Mouse (Mus musculus) CH12.LX (cell line): Measurements from ENCODE around the gene Txndc2. TPM values are rescaled to one million over a fixed set of nuclear protein-coding genes. Genes with fewer than 3 reads are reported as not detected.

Experiments used
- DNase-seq: peaks from one replicate; pipeline ENCODE4 v3.0.0-alpha.2; 2013; ENCODE audit errors: extremely low read depth
- H3K27ac ChIP-seq: 2 replicates; pipeline ENCODE4 v1.5.1; 2012; ENCODE audit warnings: low read depth, mild to moderate bottlenecking, control low read depth, moderate library complexity; ENCODE audit not compliant: insufficient read depth
- H3K27me3 ChIP-seq: replicated peaks from 2 replicates; pipeline ENCODE3; 2012; ENCODE audit warnings: inconsistent platforms
- H3K36me3 ChIP-seq, 2 experiments: replicated peaks in 1 of 2; 2 replicates each; pipeline versions ENCODE3 to v1.6.1; 2012; ENCODE audit warnings: inconsistent platforms in 1 of 2, low read length in 1 of 2, mild to moderate bottlenecking in 1 of 2, mixed read lengths in 1 of 2, moderate library complexity in 1 of 2; ENCODE audit not compliant: control insufficient read depth in 1 of 2, insufficient read depth in 1 of 2
- H3K4me1 ChIP-seq, 2 experiments: 2 replicates each; pipeline ENCODE4 v1.6.1; 2012; ENCODE audit warnings: inconsistent platforms in 1 of 2, moderate library complexity in 1 of 2; ENCODE audit not compliant: insufficient read depth in 2 of 2, control insufficient read depth in 1 of 2
- H3K4me2 ChIP-seq: 2 replicates; pipeline ENCODE4 v1.6.1; 2012; ENCODE audit warnings: low read depth, mild to moderate bottlenecking, control low read depth; ENCODE audit not compliant: poor library complexity, insufficient read depth, severe bottlenecking
- H3K4me3 ChIP-seq, 3 experiments: fragments of 150-350 bp in 1 of 3; sonication (generic) in 1 of 3; replicated peaks in 1 of 3; 2 replicates each; pipeline versions ENCODE3 to v1.5.1; 2011 to 2012; ENCODE audit warnings: low read depth in 2 of 3, low read length in 2 of 3, mild to moderate bottlenecking in 2 of 3, moderate library complexity in 2 of 3, control low read depth in 1 of 3, improper control_type of control experiment in 1 of 3, inconsistent platforms in 1 of 3, mixed read lengths in 1 of 3; ENCODE audit not compliant: poor library complexity in 1 of 3
- H3K79me2 ChIP-seq: replicated peaks from 2 replicates; pipeline ENCODE4 v1.6.1; 2012; ENCODE audit warnings: mild to moderate bottlenecking, moderate library complexity; ENCODE audit not compliant: control insufficient read depth, poor library complexity, insufficient read depth, severe bottlenecking; ENCODE audit errors: extremely low read depth
- H3K9ac ChIP-seq: 2 replicates; pipeline ENCODE4 v1.6.1; 2012; ENCODE audit warnings: low read depth, mild to moderate bottlenecking, control low read depth, moderate library complexity; ENCODE audit not compliant: insufficient read depth
- H3K9me3 ChIP-seq: replicated peaks from 2 replicates; pipeline ENCODE3; 2012; ENCODE audit warnings: low read length, inconsistent platforms, mixed read lengths
- CHD1 ChIP-seq: IDR thresholded peaks from 2 replicates; pipeline ENCODE4 v1.6.1; 2012; ENCODE audit warnings: low read depth, low read length, improper control_type of control experiment, inconsistent platforms
- CHD2 ChIP-seq: IDR thresholded peaks from 2 replicates; pipeline ENCODE4 v1.6.1; 2011; ENCODE audit warnings: low read length, improper control_type of control experiment
- E2F4 ChIP-seq: IDR thresholded peaks from 2 replicates; pipeline ENCODE4 v1.6.1; 2011; ENCODE audit warnings: low read depth, low read length, improper control_type of control experiment; ENCODE audit not compliant: insufficient replicate concordance
- EP300 ChIP-seq: IDR thresholded peaks from 2 replicates; pipeline ENCODE4 v1.6.1; 2011; ENCODE audit warnings: low read length, improper control_type of control experiment
- GABPA ChIP-seq: IDR thresholded peaks from 2 replicates; pipeline ENCODE4 v1.6.1; 2012; ENCODE audit warnings: low read depth, low read length, improper control_type of control experiment, inconsistent platforms; ENCODE audit not compliant: insufficient replicate concordance
- HCFC1 ChIP-seq: IDR thresholded peaks from 2 replicates; pipeline ENCODE4 v1.6.1; 2012; ENCODE audit warnings: low read depth, mild to moderate bottlenecking, inconsistent platforms, low read length, improper control_type of control experiment
- IRF4 ChIP-seq: IDR thresholded peaks from 2 replicates; pipeline ENCODE4 v1.6.1; 2014; ENCODE audit warnings: low read depth, mild to moderate bottlenecking, inconsistent platforms, low read length, improper control_type of control experiment
- JUN ChIP-seq: IDR thresholded peaks from 2 replicates; pipeline ENCODE4 v1.6.1; 2011; ENCODE audit warnings: low read depth, mild to moderate bottlenecking, low read length, improper control_type of control experiment, moderate library complexity; ENCODE audit not compliant: insufficient read depth
- KAT2A ChIP-seq: IDR thresholded peaks from 2 replicates; pipeline ENCODE4 v1.6.1; 2012; ENCODE audit warnings: low read length, improper control_type of control experiment, inconsistent platforms; ENCODE audit not compliant: insufficient replicate concordance
- MAFK ChIP-seq: IDR thresholded peaks from 2 replicates; pipeline ENCODE4 v1.6.1; 2011; ENCODE audit warnings: low read length, improper control_type of control experiment; ENCODE audit not compliant: insufficient replicate concordance
- MXI1 ChIP-seq: IDR thresholded peaks from 2 replicates; pipeline ENCODE4 v1.6.1; 2011; ENCODE audit warnings: mild to moderate bottlenecking, low read depth, low read length, improper control_type of control experiment
- MYC ChIP-seq: IDR thresholded peaks from 2 replicates; pipeline ENCODE4 v1.6.1; 2011; ENCODE audit warnings: low read depth, mild to moderate bottlenecking, improper control_type of control experiment, low read length
- NELFE ChIP-seq: IDR thresholded peaks from 2 replicates; pipeline ENCODE4 v1.6.1; 2011; ENCODE audit warnings: low read depth, low read length, improper control_type of control experiment
- NRF1 ChIP-seq: IDR thresholded peaks from 2 replicates; pipeline ENCODE4 v1.6.1; 2014; ENCODE audit warnings: low read depth, mild to moderate bottlenecking, inconsistent platforms, low read length, improper control_type of control experiment, moderate library complexity
- PAX5 ChIP-seq: IDR thresholded peaks from 2 replicates; pipeline ENCODE4 v1.6.1; 2012; ENCODE audit warnings: low read length, inconsistent platforms, mixed read lengths
- POLR2A ChIP-seq: IDR thresholded peaks from 2 replicates; pipeline ENCODE4 v1.6.1; 2011; ENCODE audit warnings: low read depth, mild to moderate bottlenecking, improper control_type of control experiment, low read length
- POLR2AphosphoS2 ChIP-seq: IDR thresholded peaks from 2 replicates; pipeline ENCODE4 v1.6.1; 2011; ENCODE audit warnings: low read depth, low read length, improper control_type of control experiment
- SMC3 ChIP-seq: IDR thresholded peaks from 2 replicates; pipeline ENCODE4 v1.6.1; 2011; ENCODE audit warnings: low read depth, low read length, improper control_type of control experiment
- TBP ChIP-seq: conservative IDR thresholded peaks from 2 replicates; pipeline ENCODE4 v1.6.1; 2011; ENCODE audit warnings: low read depth, low read length, improper control_type of control experiment
- UBTF ChIP-seq: IDR thresholded peaks from 2 replicates; pipeline ENCODE4 v1.6.1; 2012; ENCODE audit warnings: low read depth, mild to moderate bottlenecking, inconsistent platforms, low read length, improper control_type of control experiment, moderate library complexity
- USF1 ChIP-seq: IDR thresholded peaks from 2 replicates; pipeline ENCODE4 v1.6.1; 2014; ENCODE audit warnings: low read depth, mild to moderate bottlenecking, inconsistent platforms, low read length, improper control_type of control experiment
- USF2 ChIP-seq: conservative IDR thresholded peaks from 2 replicates; pipeline ENCODE4 v1.6.1; 2011; ENCODE audit warnings: low read depth, low read length, improper control_type of control experiment
- ZC3H11A ChIP-seq: IDR thresholded peaks from 2 replicates; pipeline ENCODE4 v1.6.1; 2012; ENCODE audit warnings: low read depth, mild to moderate bottlenecking, inconsistent platforms, low read length, improper control_type of control experiment
- ZKSCAN1 ChIP-seq: IDR thresholded peaks from 2 replicates; pipeline ENCODE4 v1.6.1; 2012; ENCODE audit warnings: low read depth, inconsistent platforms, low read length, improper control_type of control experiment, borderline replicate concordance
- dilution Hi-C: fragments of 300-500 bp; cut with MboI; formaldehyde crosslinking; loops from 2 replicates; pipeline ENCODE4 v1.14.3; 2020; ENCODE audit warnings: low sequenced_read_pairs; ENCODE audit not compliant: extremely low pct_unique_long_range_greater_than_20kb, extremely low pct_ligation_motif_present
- in situ Hi-C: fragments of 300-500 bp; cut with MboI; formaldehyde crosslinking; loops from 3 replicates; pipeline ENCODE4 v1.14.3; 2019; ENCODE audit warnings: low sequenced_read_pairs, low pct_ligation_motif_present, low pct_unique_long_range_greater_than_20kb, mixed read lengths
- polyA plus RNA-seq: library from polyadenylated mRNA; unstranded; fragments of >175 nt; gene quantifications from 2 replicates; pipeline ENCODE4 v1.2.1, GENCODE M21; 2012; ENCODE audit warnings: low read depth; ENCODE audit not compliant: insufficient read length
- total RNA-seq, 2 experiments: library from RNA; depleted of rRNA; stranded (reverse); fragments of 300-350 nt in 1 of 2; fragments of >200 nt in 1 of 2; gene quantifications; 2 replicates each; pipeline ENCODE4 v1.2.3; 2012 to 2014

Gene Txndc2
- total and polyA plus RNA-seq, 3 experiments = not detected

DNA sequence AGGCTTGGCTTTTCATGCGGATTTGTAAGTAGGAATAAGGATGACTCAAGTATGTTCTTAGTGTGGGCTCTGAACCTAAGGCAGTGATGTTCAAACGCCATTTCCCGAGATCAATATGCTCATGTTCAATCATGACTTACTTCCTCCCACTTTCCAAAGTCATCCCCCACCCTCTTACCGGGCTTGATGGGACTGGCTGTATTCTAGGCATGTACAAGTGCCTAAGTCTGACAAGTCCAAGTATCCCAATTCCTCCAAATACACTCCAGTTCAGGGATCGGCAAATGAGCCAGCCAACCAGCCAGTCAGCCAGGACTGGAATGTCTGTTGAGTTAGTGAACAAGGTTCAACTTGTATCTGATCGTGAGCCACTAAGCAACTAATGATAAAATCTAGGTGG is 15.7 kb downstream of the Txndc2 start:
- in situ Hi-C loops = no loop called here
- H3K4me3 ChIP-seq = no peak overlapping the region
- H3K4me1 ChIP-seq = peaks cover 0 to 7% of the 10 kb centered on the region in 2 experiments; a peak in 2 of 4 replicates
- peaks cover 5% of the 10 kb centered on the region for H3K9me3 ChIP-seq
- H3K79me2 ChIP-seq = no peaks in the 10 kb centered on the region
- no peaks in the 10 kb centered on the region for H3K27me3 ChIP-seq
- no peaks in the 10 kb centered on the region for H3K36me3 ChIP-seq
- dilution Hi-C loops = no loop called here
- no peak overlapping the region for H3K9ac ChIP-seq
- TF ChIP-seq USF2 = no peak
- TF ChIP-seq MAFK = no peak
- TF ChIP-seq GABPA = no peak
- TF ChIP-seq MXI1 = no peak
- TF ChIP-seq E2F4 = no peak
- TF ChIP-seq JUN = no peak
- TF ChIP-seq CHD2 = no peak
- TF ChIP-seq PAX5 = no peak
- no peak for TF ChIP-seq UBTF
- no peak for TF ChIP-seq ZKSCAN1
- no peak for TF ChIP-seq SMC3
- no peak for TF ChIP-seq EP300
- TF ChIP-seq POLR2A = no peak
- no peak for TF ChIP-seq POLR2AphosphoS2
- no peak overlapping the region for H3K27ac ChIP-seq
- no peak for DNase-seq
- H3K4me2 ChIP-seq = no peak overlapping the region

DNA sequence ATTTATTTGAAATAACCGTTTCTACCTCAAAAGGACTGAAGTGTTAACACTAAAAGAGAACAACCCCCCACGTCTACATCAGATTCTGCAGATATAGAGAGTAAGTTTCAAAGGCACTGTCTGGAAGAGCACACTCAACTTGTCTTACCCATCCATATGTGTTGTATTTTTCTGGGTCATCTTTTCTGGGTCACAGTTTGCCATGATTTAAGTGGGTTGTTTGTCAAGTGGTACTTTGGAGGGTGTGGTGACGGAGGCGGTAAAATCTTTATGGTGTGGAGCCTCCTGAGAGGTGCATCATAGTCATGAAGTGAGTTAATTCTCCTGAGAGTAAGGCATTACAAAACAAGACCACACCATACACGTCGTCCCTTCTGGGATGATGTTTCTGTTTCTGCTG is 16.4 kb downstream of the Txndc2 start:
- Histone ChIP-seq H3K9ac (no peak overlapping the region), H3K9me3 (peaks cover 5% of the 10 kb centered on the region), H3K27ac (no peak overlapping the region), H3K27me3 (no peaks in the 10 kb centered on the region), H3K4me3 (no peak overlapping the region), H3K4me1 (peaks cover 0 to 7% of the 10 kb centered on the region in 2 experiments; a peak in 2 of 4 replicates), H3K4me2 (no peak overlapping the region), H3K79me2 (no peaks in the 10 kb centered on the region), H3K36me3 (no peaks in the 10 kb centered on the region)
- no peak for DNase-seq
- dilution Hi-C loops = no loop called here
- TF ChIP-seq ZC3H11A (no peak), POLR2AphosphoS2 (no peak), E2F4 (no peak), IRF4 (no peak), KAT2A (no peak), TBP (no peak), MYC (no peak), USF1 (no peak), EP300 (no peak), GABPA (no peak), CHD1 (no peak), CHD2 (no peak), HCFC1 (no peak), NRF1 (no peak), NELFE (no peak)
- in situ Hi-C loops = no loop called here
